Mouse (Mus musculus) kidney, adult 2 months (tissue): ENCODE data around the gene Tmem74b.

ENCODE experiments used
- CTCF ChIP-seq: fragments of 200-500 bp; conservative IDR thresholded peaks from 2 replicates; pipeline ENCODE4 v1.5.1; 2011; ENCODE audit warnings: low read depth, mild to moderate bottlenecking, control low read depth, low read length, moderate library complexity, mixed read lengths; ENCODE audit not compliant: insufficient read depth, insufficient read length
- POLR2A ChIP-seq: fragments of 200-500 bp; IDR thresholded peaks from one replicate; pipeline ENCODE4 v1.6.1; 2011; ENCODE audit warnings: low read depth, low read length, control low read depth

DNA sequence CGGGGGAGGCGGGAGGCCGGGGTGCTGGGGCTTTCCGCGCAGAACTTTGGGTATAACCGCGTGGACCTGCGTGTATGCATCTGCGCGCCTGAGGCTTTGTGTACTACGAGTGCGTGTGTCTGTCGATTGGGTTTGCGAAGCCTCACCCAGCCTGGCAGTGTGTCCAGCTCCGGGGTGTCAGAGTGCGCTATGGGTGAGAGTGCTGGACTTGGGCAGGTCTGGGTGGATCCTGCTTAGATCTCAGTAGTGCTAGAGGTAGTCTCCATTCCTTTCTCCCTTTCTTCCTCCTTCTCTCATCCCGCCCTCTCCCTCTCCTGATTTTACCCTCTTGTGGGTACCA is 1.0 kb downstream of the Tmem74b start:
- TF ChIP-seq CTCF (no peak), POLR2A (no peak)
